Mouse (Mus musculus): ENCODE measurements at regions not wholly inside any gene's neighbourhood (a gene's known extent, or its start where the extent isn't known, plus 50 kb on each side); places are given as distances from the start of the nearest gene placed in this dataset.
A peak's percentile ranks its signal among the peaks of the same experiment; 100 is the strongest.

DNA sequence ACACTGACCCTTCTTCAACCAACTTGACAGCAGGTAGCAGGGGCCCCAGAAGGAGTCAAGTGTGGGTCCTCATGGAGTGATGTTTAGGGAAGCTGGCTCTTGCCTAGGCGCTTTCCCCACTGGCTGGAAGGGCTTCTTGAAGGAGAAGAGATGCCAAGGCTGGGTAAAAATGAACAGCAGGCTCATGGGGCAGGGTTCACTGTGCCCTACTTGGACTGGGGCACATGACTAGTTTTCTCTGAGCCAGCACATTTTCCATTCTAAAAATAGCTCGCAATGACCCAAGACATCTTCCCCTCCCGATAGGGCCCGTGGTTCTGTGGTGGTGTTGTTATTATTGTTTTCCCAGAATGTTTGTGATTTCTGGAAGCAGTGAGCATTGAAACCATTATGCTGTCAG, 212.6 kb downstream of the Bcl2l11 start:
- H3K4me2 ChIP-seq (ENCODE audit: low read depth, low read length), result peak overlapping the region; percentile 29; the same call in 1 of the 2 replicates
- H3K9ac ChIP-seq (replicated peaks; ENCODE audit: low read depth, low read length), result no peak overlapping the region
- peaks cover 47% of the 10 kb centered on the region for H3K4me1 ChIP-seq (ENCODE audit: control insufficient read depth, insufficient read depth)
- ATAC-seq (ENCODE audit: insufficient read depth, low read depth) (peak; percentile 79), DNase-seq (ENCODE audit: low spot score) (peak; percentile 76)
- H3K9me3 ChIP-seq (replicated peaks; ENCODE audit: control insufficient read depth, low read length), result no peaks in the 10 kb centered on the region
- H3K4me3 ChIP-seq (ENCODE audit: low read depth, low read length), result no peak overlapping the region
- WGBS, result 24% methylated on average over 4 of the region's 4 CpGs
- no peaks in the 10 kb centered on the region for H3K36me3 ChIP-seq (replicated peaks; ENCODE audit: control insufficient read depth, insufficient read depth, low read length)
- peak overlapping the region; percentile 96 for H3K27ac ChIP-seq (ENCODE audit: low read depth)
- H3K27me3 ChIP-seq (ENCODE audit: control insufficient read depth, insufficient read depth, low read length), result no peaks in the 10 kb centered on the region
- no peak for TF ChIP-seq CTCF (IDR thresholded peaks at IDR 0.05; ENCODE audit: low read depth)
- peak; percentile 74; the same call in 1 of the 2 replicates for TF ChIP-seq EP300 (IDR thresholded peaks at IDR 0.05; ENCODE audit: low read depth)

DNA sequence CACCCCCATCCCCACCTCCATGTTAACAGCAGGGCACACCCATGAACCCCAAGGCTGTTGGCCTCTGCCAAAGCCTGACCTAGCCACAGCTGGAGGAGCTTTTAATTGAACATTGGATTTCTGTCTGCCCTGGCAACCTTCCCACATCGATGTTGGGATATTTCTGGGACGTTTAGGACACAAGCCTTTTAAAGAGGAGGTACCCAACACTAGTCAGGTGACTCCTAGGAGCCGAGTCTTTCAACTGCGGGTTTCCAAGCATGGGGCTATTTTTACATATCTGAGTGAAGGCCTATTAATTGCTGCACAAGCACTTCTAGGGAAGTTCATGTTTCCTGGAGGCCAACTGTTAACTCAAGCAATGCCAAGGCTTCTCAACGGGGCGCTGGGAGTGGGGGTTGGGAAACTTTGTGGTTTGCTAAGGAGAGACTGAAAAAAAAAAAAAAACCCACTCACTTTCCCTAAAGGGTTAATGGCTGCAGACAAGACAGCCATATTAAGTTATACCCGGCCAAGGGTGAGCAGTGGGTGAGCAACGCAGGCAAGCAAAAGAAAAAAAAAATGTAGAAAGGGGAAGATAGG, 213.3 kb downstream of the Bcl2l11 start:
- Histone ChIP-seq H3K4me2 (ENCODE audit: low read depth, low read length) (peak overlapping the region; percentile 29), H3K27ac (ENCODE audit: low read depth) (peak overlapping the region; percentile 96), H3K36me3 (replicated peaks; ENCODE audit: control insufficient read depth, insufficient read depth, low read length) (no peaks in the 10 kb centered on the region), H3K4me3 (ENCODE audit: low read depth, low read length) (no peak overlapping the region), H3K27me3 (ENCODE audit: control insufficient read depth, insufficient read depth, low read length) (no peaks in the 10 kb centered on the region), H3K9ac (replicated peaks; ENCODE audit: low read depth, low read length) (no peak overlapping the region; the same call in 1 of the 2 replicates), H3K4me1 (ENCODE audit: control insufficient read depth, insufficient read depth) (peaks cover 45% of the 10 kb centered on the region), H3K9me3 (replicated peaks; ENCODE audit: control insufficient read depth, low read length) (no peaks in the 10 kb centered on the region)
- peak; percentile 76 for ATAC-seq (ENCODE audit: insufficient read depth, low read depth)
- 4% methylated on average over 8 of the region's 8 CpGs for WGBS
- TF ChIP-seq CTCF (IDR thresholded peaks at IDR 0.05; ENCODE audit: low read depth), result no peak
- TF ChIP-seq EP300 (IDR thresholded peaks at IDR 0.05; ENCODE audit: low read depth), result no peak; the same call in 1 of the 2 replicates
- peak; percentile 66 for DNase-seq (ENCODE audit: low spot score)

DNA sequence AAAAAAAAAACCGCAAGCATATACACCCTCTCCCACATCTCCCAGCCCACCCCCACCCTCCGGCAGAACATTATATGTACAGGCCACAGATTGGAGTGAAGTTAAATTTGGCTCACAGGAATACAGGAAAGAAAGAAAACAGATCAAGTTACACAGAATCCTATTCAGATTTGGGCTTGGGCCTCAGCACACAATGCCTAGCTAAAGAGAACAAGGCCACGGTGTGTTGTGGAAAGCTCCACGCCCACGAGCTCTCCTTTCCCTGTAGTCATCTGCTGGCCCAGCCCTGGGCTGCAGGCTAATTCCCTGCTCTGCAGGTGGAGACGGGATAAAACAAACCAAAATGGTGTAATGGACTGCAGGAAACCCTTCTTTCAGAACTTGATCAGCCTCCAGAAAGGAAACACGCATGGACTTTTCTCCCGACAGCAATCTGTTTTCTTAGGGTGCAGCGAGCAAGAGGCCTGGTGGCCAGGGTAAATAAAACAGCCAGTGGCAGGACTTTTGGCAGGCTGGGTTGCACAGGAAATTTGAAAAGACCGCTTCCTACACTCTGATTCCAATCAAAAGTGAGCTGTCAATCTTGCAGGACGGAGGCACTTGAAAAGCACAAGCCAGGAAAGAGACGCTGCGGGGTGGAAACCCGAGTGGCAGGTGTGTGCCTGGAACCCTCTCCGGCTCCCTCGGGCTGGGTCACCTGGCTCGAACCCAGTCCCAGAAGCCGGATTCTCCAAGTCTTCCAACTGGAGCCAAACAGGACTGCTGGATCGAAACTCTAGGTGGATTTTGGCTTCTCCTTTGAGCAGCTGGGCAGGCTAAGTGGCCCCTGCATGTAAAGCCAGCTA, 214.0 kb downstream of the Bcl2l11 start:
- Histone ChIP-seq H3K9me3 (replicated peaks; ENCODE audit: control insufficient read depth, low read length) (no peaks in the 10 kb centered on the region), H3K4me2 (ENCODE audit: low read depth, low read length) (peak overlapping the region; percentile 29), H3K9ac (replicated peaks; ENCODE audit: low read depth, low read length) (no peak overlapping the region; the same call in 1 of the 2 replicates), H3K36me3 (replicated peaks; ENCODE audit: control insufficient read depth, insufficient read depth, low read length) (no peaks in the 10 kb centered on the region), H3K4me3 (ENCODE audit: low read depth, low read length) (no peak overlapping the region), H3K4me1 (ENCODE audit: control insufficient read depth, insufficient read depth) (peaks cover 38% of the 10 kb centered on the region), H3K27me3 (ENCODE audit: control insufficient read depth, insufficient read depth, low read length) (no peaks in the 10 kb centered on the region), H3K27ac (ENCODE audit: low read depth) (peak overlapping the region; percentile 96)
- peak; percentile 54 for DNase-seq (ENCODE audit: low spot score)
- WGBS, result 30% methylated on average over 19 of the region's 19 CpGs
- TF ChIP-seq CTCF (IDR thresholded peaks at IDR 0.05; ENCODE audit: low read depth) (no peak), EP300 (IDR thresholded peaks at IDR 0.05; ENCODE audit: low read depth) (peak; percentile 3; the same call in 1 of the 2 replicates)
- no peak for ATAC-seq (ENCODE audit: insufficient read depth, low read depth)

DNA sequence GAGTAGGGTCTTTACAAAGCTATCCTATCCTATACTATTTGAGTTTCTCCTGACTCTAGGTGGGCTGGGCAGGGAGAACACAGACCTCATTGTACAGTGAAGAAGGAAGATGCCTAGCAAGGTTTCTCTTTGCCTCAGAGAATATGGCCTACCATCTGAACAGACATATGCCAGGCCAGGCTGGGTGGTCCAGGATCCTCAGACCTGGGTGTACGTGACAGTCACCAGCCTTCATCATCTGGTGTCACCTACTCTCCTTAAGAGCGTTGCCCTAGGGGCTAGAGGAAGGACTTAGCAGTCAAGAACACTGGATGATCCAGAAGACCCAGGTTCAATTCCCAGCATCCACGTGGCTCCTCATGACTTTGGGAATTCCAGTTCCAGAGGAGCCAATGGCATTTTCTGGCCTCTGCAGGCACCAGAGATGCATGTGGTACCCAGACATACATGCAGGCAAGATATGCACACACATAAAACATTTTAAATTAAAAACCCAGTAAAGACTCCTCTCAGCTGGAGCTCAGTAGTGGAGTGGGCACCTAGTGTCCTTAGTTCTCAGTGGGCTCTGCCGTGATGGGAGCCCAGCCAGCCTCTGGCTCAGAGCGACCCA, 214.9 kb downstream of the Bcl2l11 start:
- DNase-seq (ENCODE audit: low spot score) (no peak), ATAC-seq (ENCODE audit: insufficient read depth, low read depth) (no peak)
- Histone ChIP-seq H3K4me3 (ENCODE audit: low read depth, low read length) (no peak overlapping the region), H3K4me1 (ENCODE audit: control insufficient read depth, insufficient read depth) (peaks cover 35% of the 10 kb centered on the region), H3K4me2 (ENCODE audit: low read depth, low read length) (no peak overlapping the region), H3K9ac (replicated peaks; ENCODE audit: low read depth, low read length) (no peak overlapping the region), H3K27me3 (ENCODE audit: control insufficient read depth, insufficient read depth, low read length) (no peaks in the 10 kb centered on the region), H3K9me3 (replicated peaks; ENCODE audit: control insufficient read depth, low read length) (no peaks in the 10 kb centered on the region), H3K27ac (ENCODE audit: low read depth) (no peak overlapping the region), H3K36me3 (replicated peaks; ENCODE audit: control insufficient read depth, insufficient read depth, low read length) (no peaks in the 10 kb centered on the region)
- 91% methylated on average over 5 of the region's 5 CpGs for WGBS
- TF ChIP-seq CTCF (IDR thresholded peaks at IDR 0.05; ENCODE audit: low read depth) (no peak), EP300 (IDR thresholded peaks at IDR 0.05; ENCODE audit: low read depth) (no peak)

DNA sequence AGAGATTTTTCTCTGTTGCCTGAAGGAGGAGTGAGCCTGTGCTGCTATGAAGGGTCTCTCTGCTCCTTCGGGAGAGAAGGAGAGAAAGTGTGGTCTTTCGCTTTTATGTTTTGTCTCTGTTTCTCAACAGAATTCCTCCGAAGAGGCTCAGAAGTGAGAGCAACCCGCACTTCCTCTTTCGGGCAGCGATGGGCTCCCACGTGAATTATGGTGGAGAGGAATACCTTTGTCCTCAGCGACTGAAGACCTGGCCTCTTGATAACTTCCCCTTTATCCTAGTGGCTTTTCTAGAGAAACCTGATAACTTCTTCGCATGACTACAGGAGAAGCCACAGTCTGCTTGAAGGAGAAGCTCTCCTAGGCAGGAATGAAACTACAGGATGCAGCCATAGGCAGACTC, 216.4 kb downstream of the Bcl2l11 start:
- H3K9me3 ChIP-seq (replicated peaks; ENCODE audit: control insufficient read depth, low read length), result no peaks in the 10 kb centered on the region
- TF ChIP-seq EP300 (IDR thresholded peaks at IDR 0.05; ENCODE audit: low read depth) (no peak), CTCF (IDR thresholded peaks at IDR 0.05; ENCODE audit: low read depth) (no peak)
- no peak overlapping the region for H3K27ac ChIP-seq (ENCODE audit: low read depth)
- H3K36me3 ChIP-seq (replicated peaks; ENCODE audit: control insufficient read depth, insufficient read depth, low read length), result no peaks in the 10 kb centered on the region
- H3K4me2 ChIP-seq (ENCODE audit: low read depth, low read length), result no peak overlapping the region
- WGBS, result 76% methylated on average over 9 of the region's 9 CpGs
- no peak overlapping the region for H3K4me3 ChIP-seq (ENCODE audit: low read depth, low read length)
- peaks cover 35% of the 10 kb centered on the region for H3K4me1 ChIP-seq (ENCODE audit: control insufficient read depth, insufficient read depth)
- DNase-seq (ENCODE audit: low spot score) (no peak), ATAC-seq (ENCODE audit: insufficient read depth, low read depth) (no peak)
- no peak overlapping the region for H3K9ac ChIP-seq (replicated peaks; ENCODE audit: low read depth, low read length)
- H3K27me3 ChIP-seq (ENCODE audit: control insufficient read depth, insufficient read depth, low read length), result no peaks in the 10 kb centered on the region
